Mouse (Mus musculus): ENCODE results near the gene Zfp131. TPM values are rescaled to one million over a fixed set of nuclear protein-coding genes. Genes with fewer than 3 reads are reported as not detected.

Zfp131 gene
- polyA plus RNA-seq, 1 experiment = 4.7 TPM

- WGBS = 86% methylated on average over 7 of the region's 7 CpGs
- Histone ChIP-seq H3K4me3 (ENCODE audit: insufficient read depth, low read depth, low read length) (no peak overlapping the region), H3K27me3 (replicated peaks; ENCODE audit: control insufficient read depth, insufficient read depth, low read length) (no peaks in the 10 kb centered on the region), H3K27ac (ENCODE audit: insufficient read depth, low read depth, low read length) (no peak overlapping the region), H3K4me1 (ENCODE audit: control insufficient read depth, insufficient read depth, low read length) (no peaks in the 10 kb centered on the region), H3K36me3 (ENCODE audit: control insufficient read depth, insufficient read depth, low read length) (no peaks in the 10 kb centered on the region)
- no peak for TF ChIP-seq CTCF (conservative IDR thresholded peaks at IDR 0.05; ENCODE audit: insufficient read depth, insufficient read length, low read depth, low read length)
- TF ChIP-seq POLR2A (IDR thresholded peaks at IDR 0.05; ENCODE audit: low read depth, low read length) = no peak
- DNase-seq = no peak
Observed at GRCm38 (mm10) chr13:119729406-119729805, 61.3 kb downstream of the Zfp131 start.

DNA sequence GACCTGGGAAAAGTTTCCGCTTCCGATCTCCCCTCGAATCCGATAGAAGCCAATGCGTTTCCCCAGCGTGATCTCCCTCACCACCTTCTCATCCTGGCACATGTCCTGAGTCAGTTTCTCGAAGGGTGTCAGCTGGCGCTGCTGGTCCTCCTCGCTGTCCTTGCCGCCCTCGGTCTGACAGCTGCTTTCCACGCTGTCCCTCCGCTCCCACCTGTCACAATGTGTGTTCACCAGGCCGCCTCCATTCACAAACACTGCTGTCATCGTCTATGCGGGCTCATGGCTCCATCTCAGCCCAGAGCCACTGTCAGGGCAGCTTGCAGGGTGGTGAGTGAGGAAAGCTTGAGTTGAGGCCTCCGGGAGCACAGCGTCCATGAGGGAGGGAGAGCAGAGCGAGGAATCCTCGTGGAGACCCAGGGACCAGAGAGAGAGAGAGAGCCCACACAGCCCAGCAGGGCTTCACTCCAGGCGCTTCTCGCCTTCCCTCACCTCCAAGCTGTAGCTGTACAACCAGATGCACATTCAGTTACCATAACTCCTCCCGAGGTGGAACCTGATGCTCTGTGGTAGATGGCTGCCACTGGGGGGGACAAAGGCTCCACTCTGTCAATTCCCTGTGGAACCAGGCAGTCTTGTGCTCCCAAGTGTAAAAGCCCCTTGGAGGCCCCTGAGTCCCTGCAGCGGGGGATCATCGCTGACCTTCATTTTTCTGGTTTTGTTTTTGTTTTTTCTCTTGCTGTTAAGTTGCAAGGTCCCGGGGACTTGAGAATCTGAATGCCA lies 62.9 kb downstream of the Zfp131 start:
- Histone ChIP-seq H3K27me3 (replicated peaks; ENCODE audit: control insufficient read depth, insufficient read depth, low read length) (no peaks in the 10 kb centered on the region), H3K4me3 (ENCODE audit: insufficient read depth, low read depth, low read length) (no peak overlapping the region), H3K27ac (ENCODE audit: insufficient read depth, low read depth, low read length) (no peak overlapping the region), H3K4me1 (ENCODE audit: control insufficient read depth, insufficient read depth, low read length) (peaks cover 5% of the 10 kb centered on the region; the same call in 1 of the 2 replicates), H3K36me3 (ENCODE audit: control insufficient read depth, insufficient read depth, low read length) (no peaks in the 10 kb centered on the region)
- DNase-seq = no peak
- 79% methylated on average over 26 of the region's 26 CpGs for WGBS
- TF ChIP-seq POLR2A (IDR thresholded peaks at IDR 0.05; ENCODE audit: low read depth, low read length) (no peak), CTCF (conservative IDR thresholded peaks at IDR 0.05; ENCODE audit: insufficient read depth, insufficient read length, low read depth, low read length) (no peak)

- H3K4me3 ChIP-seq (ENCODE audit: insufficient read depth, low read depth, low read length) = no peak overlapping the region
- H3K36me3 ChIP-seq (ENCODE audit: control insufficient read depth, insufficient read depth, low read length) = no peaks in the 10 kb centered on the region
- 59% methylated on average over 7 of the region's 7 CpGs for WGBS
- TF ChIP-seq POLR2A (IDR thresholded peaks at IDR 0.05; ENCODE audit: low read depth, low read length) = no peak
- TF ChIP-seq CTCF (conservative IDR thresholded peaks at IDR 0.05; ENCODE audit: insufficient read depth, insufficient read length, low read depth, low read length) = 0 out of 2 replicates have a peak, but pooled peaks have one; percentile 17
- H3K27me3 ChIP-seq (replicated peaks; ENCODE audit: control insufficient read depth, insufficient read depth, low read length) = no peaks in the 10 kb centered on the region
- no peak for DNase-seq
- peaks cover 5% of the 10 kb centered on the region; the same call in 1 of the 2 replicates for H3K4me1 ChIP-seq (ENCODE audit: control insufficient read depth, insufficient read depth, low read length)
- H3K27ac ChIP-seq (ENCODE audit: insufficient read depth, low read depth, low read length) = no peak overlapping the region
Observed at GRCm38 (mm10) chr13:119724541-119724940, 66.1 kb downstream of the Zfp131 start.

DNA sequence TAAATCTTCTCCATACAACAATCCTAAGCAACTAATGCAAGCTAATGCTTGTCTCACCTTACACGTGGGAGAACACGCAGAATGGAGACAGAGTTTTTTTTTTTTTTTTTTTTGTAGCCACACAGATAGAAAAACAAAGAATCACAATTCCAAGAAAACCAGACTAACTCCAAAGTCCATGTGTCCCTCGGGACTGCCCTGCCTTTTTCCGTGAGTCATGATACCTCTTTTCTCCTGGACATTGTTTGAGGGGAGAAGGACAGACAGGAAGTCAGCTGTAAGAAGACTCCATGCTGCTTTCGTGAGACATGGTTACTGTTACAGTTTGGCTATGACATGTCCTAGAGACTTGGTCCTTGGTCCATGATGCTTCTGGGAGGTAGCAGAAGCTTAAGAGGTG lies 67.3 kb downstream of the Zfp131 start:
- H3K4me1 ChIP-seq (ENCODE audit: control insufficient read depth, insufficient read depth, low read length) = peaks cover 5% of the 10 kb centered on the region; the same call in 1 of the 2 replicates
- 51% methylated on average over 5 of the region's 5 CpGs for WGBS
- H3K27me3 ChIP-seq (replicated peaks; ENCODE audit: control insufficient read depth, insufficient read depth, low read length) = no peaks in the 10 kb centered on the region
- H3K36me3 ChIP-seq (ENCODE audit: control insufficient read depth, insufficient read depth, low read length) = no peaks in the 10 kb centered on the region
- peak; percentile 79 for DNase-seq
- TF ChIP-seq POLR2A (IDR thresholded peaks at IDR 0.05; ENCODE audit: low read depth, low read length) (no peak), CTCF (conservative IDR thresholded peaks at IDR 0.05; ENCODE audit: insufficient read depth, insufficient read length, low read depth, low read length) (no peak)
- H3K27ac ChIP-seq (ENCODE audit: insufficient read depth, low read depth, low read length) = peak overlapping the region; percentile 9; the same call in 1 of the 2 replicates
- no peak overlapping the region for H3K4me3 ChIP-seq (ENCODE audit: insufficient read depth, low read depth, low read length)

- no peak overlapping the region for H3K4me3 ChIP-seq (ENCODE audit: insufficient read depth, low read depth, low read length)
- 80% methylated on average over 3 of the region's 3 CpGs for WGBS
- DNase-seq = no peak
- TF ChIP-seq POLR2A (IDR thresholded peaks at IDR 0.05; ENCODE audit: low read depth, low read length) = no peak
- TF ChIP-seq CTCF (conservative IDR thresholded peaks at IDR 0.05; ENCODE audit: insufficient read depth, insufficient read length, low read depth, low read length) = no peak
- H3K27ac ChIP-seq (ENCODE audit: insufficient read depth, low read depth, low read length) = no peak overlapping the region
- H3K36me3 ChIP-seq (ENCODE audit: control insufficient read depth, insufficient read depth, low read length) = no peaks in the 10 kb centered on the region
- no peaks in the 10 kb centered on the region for H3K27me3 ChIP-seq (replicated peaks; ENCODE audit: control insufficient read depth, insufficient read depth, low read length)
- H3K4me1 ChIP-seq (ENCODE audit: control insufficient read depth, insufficient read depth, low read length) = peaks cover 5% of the 10 kb centered on the region; the same call in 1 of the 2 replicates
Observed at GRCm38 (mm10) chr13:119722447-119722846, 68.2 kb downstream of the Zfp131 start.

- no peak overlapping the region for H3K4me3 ChIP-seq (ENCODE audit: insufficient read depth, low read depth, low read length)
- H3K27ac ChIP-seq (ENCODE audit: insufficient read depth, low read depth, low read length) = no peak overlapping the region
- TF ChIP-seq POLR2A (IDR thresholded peaks at IDR 0.05; ENCODE audit: low read depth, low read length) (no peak), CTCF (conservative IDR thresholded peaks at IDR 0.05; ENCODE audit: insufficient read depth, insufficient read length, low read depth, low read length) (no peak)
- WGBS = 83% methylated on average over 2 of the region's 2 CpGs
- H3K36me3 ChIP-seq (ENCODE audit: control insufficient read depth, insufficient read depth, low read length) = no peaks in the 10 kb centered on the region
- H3K4me1 ChIP-seq (ENCODE audit: control insufficient read depth, insufficient read depth, low read length) = peaks cover 3% of the 10 kb centered on the region; the same call in 1 of the 2 replicates
- no peaks in the 10 kb centered on the region for H3K27me3 ChIP-seq (replicated peaks; ENCODE audit: control insufficient read depth, insufficient read depth, low read length)
- DNase-seq = no peak
Observed at GRCm38 (mm10) chr13:119716105-119716504, 74.6 kb downstream of the Zfp131 start.

Other genes starting within 250 kb of the Zfp131 start
- 2.3 and 3.2 TPM in 2 replicates for gene Ccl28, start 167.1 kb downstream of the Zfp131 start, polyA plus RNA-seq (2012; rRNA removed)
- 67.5 and 86.3 TPM in 2 replicates for gene Hmgcs1, start 100.5 kb downstream of the Zfp131 start, polyA plus RNA-seq (2012; rRNA removed)
- 0.88 and 1.0 TPM in 2 replicates for gene Nim1k, start 35.0 kb downstream of the Zfp131 start, polyA plus RNA-seq (2012; rRNA removed)
- not detected in 2 replicates for gene AF067063, start 39.3 kb upstream of the Zfp131 start, polyA plus RNA-seq (2012; rRNA removed)
- gene D13Ertd608e, start 45.1 kb upstream of the Zfp131 start, polyA plus RNA-seq (2012; rRNA removed) = not detected in 2 replicates
- gene Tcstv1, start 103.9 kb upstream of the Zfp131 start, polyA plus RNA-seq (2012; rRNA removed) = not detected in 2 replicates
- not detected in 2 replicates for gene Gm21761, start 138.4 kb upstream of the Zfp131 start, polyA plus RNA-seq (2012; rRNA removed)
- not detected in 2 replicates for gene B020031M17Rik, start 159.9 kb upstream of the Zfp131 start, polyA plus RNA-seq (2012; rRNA removed)
- not detected in 2 replicates for gene Gm36079, start 236.1 kb upstream of the Zfp131 start, polyA plus RNA-seq (2012; rRNA removed)